Mouse (Mus musculus) kidney, adult 9 months (tissue): Measurements from ENCODE around the gene Elmo3.

Experiments
- DNase-seq: peaks from one replicate; pipeline ENCODE4 v3.0.0; 2022

Gene Elmo3

DNA sequence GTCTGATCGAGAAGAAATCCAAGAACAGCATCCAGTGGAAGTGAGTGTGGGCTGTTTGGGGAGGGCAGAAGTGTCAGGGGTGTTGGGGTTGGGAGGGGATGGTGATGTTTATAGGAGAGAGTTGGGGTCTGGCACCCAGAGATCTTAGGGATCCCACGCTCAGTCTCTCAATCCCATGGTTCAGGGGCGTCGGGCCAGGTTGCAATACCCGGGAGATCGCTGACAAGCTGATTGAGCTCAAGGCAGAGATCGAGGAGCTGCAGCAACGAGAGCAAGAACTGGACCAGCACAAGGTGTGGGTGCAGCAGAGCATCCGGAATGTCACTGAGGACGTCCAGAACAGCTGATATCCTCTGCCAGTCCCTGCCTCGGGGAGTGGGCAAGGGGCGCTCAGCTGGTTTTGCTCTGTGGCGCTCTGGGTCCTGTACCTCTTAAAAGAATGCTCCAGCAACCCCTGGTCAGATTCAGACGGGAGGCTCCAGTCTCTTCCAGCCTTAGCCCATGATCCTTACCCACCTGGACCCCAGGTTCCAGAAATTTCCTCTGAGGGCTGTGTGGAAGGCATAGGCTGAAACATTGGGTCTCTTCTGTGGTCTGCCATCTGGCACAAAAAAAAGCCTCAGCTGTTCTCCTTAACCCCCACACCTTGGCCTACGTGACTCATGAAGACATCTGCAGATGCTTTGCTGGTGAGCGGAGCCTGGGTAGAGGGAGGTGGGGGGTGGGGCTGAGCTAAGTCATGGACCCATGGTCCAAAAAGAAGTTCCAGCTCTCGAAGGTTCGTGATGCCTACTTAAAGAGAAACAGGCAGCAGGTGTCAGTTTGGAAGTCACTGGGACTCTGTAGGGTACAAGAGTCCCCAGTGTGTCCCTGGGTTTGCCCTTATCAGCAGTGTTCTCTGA is 6.8 kb upstream of the Elmo3 start:
- DNase-seq: no peak

DNA sequence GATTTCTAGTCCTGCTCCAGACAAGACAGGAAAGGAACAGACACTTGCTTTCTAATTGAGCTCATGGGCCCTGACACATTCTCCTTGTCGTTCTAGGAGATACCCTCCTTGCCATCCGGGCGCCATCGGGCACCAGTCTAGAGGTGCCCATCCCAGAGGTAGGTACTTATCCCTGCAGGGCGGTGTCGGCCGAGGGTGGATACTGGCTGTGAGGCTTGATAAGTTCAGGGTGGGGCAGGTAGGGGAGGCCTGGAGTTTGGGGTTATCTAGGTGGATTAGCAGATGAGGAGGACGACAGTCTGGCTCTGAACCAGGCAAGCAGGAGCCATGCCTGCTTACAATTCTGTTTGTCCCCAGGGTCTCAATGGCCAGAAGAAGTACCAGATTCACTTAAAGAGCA is 5.4 kb upstream of the Elmo3 start:
- DNase-seq: no peak

DNA sequence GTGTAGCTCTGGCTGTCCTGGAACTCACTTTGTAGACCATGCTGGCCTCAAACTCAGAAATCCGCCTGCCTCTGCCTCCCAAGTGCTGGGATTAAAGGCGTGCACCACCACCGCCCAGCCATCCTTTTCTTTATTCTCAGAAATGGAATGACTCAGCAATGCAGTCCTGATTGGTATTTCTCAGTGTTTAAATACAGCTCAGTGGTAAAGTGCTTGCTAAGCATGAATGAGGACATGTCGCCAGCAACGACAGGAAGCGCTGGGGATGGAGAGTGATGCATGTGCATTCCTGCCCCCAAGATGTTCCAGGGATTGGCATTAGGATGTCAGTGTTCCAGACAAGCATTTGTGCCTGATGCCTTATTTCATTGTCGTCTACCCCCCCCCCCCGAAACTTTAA is 2.0 kb upstream of the Elmo3 start:
- DNase-seq: no peak

DNA sequence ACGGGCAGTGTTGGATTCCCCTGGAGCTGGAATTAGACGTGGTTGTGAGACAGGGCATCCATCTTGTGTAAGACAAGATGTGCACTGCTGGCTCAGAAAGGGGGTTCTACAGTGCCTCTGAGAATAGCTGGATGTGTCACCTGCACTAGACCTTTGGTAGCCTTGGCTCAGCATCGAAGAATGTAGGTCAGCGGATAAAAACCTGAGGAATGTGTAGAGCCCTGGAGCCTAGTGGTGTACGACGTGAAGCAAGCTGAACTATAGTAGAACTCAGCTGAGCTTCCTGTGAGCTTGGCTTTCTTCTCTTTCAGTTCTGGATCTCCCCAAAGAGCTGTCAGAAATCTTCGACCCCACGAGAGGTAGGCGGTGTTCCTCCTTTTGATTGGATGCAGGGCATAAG is 1.5 kb upstream of the Elmo3 start:
- no peak for DNase-seq

DNA sequence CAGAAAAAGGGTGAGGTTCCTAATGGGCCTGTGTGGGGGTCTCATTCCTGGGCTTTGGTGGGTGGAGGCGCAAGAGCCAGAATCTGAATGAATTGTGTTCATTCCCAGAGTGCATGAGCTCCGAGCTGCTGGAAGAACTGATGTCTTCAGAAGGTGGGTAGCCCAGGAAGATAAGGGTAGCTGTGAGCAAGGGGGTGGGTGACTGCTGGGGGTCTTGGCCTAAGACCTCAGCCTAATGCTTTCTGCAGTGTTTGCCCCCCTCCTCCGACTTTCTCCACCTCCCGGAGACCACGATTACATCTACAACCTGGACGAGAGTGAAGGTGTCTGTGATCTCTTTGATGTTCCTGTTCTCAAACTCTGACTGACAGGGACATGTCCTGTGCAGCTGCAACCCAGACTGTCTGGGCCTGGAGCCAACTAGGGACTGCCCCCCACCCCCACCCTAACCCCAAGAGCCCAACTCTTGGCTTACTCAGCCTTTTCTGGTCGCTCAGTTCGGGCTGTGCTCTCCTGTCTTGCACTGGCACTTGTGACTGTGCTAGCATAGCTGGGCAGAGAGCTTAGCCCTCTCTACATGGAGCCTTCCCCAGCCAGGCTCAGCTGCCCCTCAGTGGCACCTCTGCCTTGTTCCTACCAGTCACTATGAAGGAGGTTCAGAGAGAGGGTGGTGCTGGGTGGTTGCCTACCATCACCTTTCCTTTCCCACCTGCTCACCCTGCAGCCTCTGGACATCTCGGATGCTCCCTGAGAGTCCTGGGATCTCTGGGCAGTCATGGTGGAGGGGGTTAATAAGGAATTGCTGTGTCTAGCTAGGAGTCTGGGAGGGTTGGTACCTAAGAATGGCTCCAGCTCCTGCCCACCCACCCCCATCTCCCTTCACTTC is 833 bp upstream of the Elmo3 start:
- DNase-seq: no peak

DNA sequence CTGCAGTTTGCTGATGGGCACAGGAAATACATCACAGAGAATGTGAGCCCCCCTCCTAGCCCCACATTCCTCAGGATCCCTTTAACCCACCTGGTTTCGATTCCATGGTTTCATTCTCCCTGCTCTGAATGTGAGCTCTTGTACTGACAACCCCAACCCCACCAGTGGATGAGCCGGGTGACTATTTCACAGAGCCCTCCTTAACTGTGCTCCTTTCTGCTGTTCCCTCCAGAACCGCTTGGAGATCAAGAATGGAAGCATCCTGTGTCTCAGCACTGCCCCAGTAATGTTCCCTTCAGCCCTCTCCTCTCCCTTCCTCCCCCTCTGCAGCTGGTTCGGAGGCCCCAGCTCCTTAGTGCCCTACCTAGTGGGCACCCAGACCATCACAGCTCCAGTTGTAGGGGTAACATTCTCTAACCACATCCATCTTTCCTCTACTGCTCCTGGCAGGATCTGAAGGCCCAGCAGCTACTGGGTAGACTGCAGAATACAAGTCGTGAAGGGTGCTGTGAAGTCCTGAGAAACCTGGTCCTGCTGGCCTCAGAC is 818 bp downstream of the Elmo3 start:
- no peak for DNase-seq

DNA sequence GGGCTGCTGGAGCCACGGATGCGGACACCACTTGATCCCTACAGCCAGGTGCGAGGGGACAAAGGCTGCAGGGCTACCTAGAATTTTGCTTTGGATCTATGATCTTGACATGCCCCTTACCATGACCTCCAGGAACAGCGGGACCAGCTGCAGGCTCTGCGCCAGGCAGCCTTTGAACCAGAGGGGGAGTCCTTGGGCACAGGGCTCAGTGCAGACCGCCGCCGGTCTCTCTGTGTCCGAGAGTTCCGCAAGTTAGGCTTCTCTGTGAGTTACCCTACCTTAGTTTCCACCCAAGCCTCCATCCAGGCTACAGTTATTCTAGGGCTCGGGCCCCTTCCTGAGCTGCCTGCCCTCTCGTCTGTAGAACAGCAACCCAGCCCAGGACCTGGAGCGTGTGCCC is 2.3 kb downstream of the Elmo3 start:
- DNase-seq: no peak

DNA sequence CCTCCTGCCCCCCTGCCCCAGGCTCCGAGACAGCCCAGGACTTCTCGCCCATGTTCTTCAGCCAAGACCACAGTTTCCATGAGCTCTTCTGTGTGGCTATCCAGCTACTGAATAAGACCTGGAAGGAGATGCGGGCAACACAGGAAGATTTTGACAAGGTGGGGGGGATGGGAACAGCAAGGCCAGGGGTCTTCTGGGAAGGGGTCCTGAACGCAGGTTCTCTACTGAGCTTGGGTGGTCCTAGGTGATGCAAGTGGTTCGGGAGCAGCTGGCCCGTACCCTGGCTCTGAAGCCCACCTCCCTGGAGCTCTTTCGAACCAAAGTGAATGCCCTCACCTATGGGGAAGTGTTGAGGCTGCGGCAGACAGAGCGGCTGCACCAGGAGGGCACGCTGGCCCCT is 3.0 kb downstream of the Elmo3 start:
- no peak for DNase-seq

DNA sequence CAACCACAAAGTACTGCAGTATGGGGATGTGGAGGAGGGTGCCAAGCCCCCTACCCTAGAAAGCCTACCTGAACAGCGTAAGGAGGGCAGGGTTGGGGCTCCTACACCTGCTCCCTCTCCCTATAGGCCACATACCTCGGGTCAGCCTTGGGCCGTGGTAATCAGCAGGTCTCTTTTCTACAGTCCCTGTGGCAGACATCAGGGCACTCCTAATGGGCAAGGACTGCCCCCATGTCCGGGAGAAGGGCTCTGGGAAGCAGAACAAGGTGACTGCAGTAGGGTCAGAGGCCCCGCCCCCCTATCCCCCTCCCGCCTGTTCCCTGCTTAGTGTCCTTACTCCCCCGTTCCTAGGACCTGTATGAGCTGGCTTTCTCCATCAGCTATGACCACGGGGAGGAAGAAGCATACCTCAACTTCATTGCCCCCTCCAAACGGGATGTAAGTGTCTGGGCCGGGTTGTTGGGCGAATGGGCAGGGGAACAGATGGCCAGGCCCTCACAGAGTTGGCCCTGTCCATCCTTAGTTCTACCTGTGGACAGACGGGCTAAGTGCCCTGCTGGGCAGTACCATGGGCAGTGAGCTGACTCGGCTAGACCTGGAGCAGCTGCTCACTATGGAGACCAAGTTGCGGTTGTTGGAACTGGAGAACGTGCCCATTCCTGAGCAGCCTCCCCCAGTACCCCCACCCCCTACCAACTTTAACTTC is 3.9 kb downstream of the Elmo3 start:
- DNase-seq: no peak

DNA sequence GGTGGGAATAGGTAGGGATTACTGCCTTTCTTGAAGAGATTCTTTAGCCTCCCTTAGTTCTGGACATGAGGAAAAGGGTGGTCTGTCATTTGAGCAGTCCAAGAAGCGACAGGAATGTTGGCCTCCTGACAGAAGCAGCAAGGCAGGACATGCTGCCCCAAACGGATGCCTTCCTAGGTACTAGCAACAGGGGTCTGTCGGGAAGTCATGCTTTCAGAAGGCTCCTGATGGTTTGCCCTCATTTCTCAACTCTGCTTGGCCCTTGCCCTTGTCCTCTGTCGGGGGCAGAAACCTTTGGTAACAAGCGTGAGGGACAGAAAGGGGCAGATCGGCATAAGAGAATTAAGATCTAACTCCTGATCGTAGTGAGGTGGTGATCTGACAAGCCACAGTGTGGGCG is 4.7 kb downstream of the Elmo3 start:
- no peak for DNase-seq

DNA sequence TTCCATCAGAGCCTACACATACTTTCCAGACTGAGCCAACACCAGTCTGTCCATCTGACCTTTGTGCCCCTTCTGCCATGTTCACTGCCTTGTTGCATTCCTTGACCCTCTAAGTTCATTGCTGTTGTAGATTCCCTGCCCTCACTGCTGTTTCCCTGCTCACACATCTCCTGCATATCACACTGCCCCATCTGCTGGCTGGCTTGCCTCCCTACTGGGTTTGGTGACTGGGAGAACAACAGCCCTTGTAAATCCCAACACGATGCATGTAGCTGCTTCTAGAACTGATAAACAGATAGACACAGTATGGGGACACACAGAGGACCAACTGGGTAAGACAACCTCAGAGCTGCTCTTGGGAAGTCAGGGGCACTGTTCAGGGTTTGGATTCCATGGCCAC is 6.3 kb downstream of the Elmo3 start:
- DNase-seq: no peak

DNA sequence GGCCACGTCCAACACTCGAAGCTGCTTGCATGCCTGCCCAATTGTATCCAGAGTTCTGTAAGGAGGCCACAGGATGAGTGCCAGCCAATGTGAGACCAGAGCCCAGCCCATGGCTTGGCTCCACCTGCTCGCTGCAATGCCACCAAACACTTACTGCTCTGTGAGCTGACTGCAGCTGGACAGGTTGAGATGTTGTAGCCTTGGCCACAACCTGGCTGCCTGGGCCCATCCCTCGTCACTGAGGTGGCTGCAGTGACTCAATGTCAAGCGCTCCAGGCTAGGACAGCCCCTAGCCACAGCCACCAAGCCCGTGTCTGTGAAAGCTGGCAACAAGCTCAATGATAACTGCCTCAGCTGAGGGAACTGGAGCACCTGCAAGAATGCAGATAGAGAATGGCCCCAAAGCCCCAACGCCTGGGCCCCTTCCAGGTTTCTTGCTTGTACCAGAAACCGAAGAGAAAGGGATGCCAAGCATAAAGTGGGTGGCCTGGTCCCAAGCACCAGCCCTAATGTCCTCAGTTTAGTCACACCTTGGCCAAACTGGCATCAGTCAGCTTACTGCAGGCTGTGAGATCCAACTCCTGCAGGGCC is 7.6 kb downstream of the Elmo3 start:
- DNase-seq: no peak

DNA sequence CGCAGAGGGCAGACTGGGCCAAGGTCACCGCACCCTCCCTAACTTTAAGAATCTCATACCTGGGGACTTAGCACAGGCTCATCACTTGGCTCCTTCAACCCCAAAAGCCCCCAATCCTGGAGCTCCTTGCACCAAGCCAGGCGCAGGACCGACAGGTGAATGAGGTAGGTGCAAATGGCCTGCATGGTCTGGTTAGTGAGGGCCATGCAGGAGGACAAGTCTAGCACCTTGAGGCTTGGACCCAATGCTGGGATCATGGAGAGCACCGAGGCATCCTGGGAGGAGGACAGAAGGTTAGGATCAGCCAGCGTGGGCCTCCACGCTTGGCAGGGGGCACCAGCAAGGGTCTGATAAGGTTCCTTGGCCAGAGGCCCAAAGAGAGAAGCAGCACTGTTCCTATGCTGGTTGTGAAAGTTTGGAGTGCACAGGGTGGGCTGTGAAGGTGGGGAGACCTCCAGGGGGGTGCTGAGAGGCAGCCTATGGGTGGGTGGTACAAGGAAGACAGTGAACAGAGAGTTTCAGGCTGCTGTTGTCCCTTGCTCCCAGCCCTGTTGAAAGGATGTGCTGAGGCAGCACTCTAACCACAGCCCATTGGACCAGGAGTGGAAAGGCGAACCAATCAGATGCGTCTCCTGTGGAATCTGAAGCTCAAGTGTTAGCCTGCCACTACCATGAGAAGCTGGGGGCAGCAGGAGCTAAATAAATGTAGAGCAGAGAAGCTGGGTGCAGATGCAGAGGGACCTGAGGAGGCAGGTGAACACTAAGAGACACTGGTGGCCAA is 8.4 kb downstream of the Elmo3 start:
- no peak for DNase-seq

DNA sequence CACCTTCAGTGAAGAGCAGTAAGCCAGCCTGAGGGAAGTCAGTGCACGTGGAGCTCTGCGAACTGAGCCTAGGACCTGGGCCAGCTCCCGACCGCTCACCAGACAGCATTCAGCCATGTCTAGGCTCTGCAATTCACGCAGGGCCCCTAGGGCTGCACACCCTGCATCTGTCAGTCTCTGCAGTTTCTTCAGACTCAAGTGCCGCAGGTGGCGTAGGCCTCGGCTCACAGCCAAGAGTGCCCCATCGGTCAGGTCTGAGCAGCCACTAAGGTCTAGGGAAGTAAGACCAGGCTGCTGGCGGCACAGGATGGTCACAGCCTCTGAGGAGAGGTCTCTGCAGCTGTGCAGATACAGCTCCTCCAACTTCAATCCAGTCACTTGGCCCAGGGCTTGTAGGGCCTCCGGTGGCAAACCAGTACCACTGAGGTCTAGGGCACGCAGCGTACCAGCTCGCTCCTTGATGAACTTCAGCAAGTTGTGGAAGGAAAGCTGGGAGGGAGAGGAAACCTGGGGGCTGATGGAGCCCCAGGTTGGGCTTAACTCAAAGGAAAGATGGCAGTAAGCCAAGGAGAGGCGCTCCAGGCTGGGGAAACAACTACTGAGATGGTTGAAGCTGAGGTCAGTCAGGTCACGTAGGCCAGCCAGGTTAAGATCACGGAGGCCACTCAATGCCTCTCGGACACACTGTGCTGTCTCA is 9.8 kb downstream of the Elmo3 start:
- DNase-seq: no peak

DNA sequence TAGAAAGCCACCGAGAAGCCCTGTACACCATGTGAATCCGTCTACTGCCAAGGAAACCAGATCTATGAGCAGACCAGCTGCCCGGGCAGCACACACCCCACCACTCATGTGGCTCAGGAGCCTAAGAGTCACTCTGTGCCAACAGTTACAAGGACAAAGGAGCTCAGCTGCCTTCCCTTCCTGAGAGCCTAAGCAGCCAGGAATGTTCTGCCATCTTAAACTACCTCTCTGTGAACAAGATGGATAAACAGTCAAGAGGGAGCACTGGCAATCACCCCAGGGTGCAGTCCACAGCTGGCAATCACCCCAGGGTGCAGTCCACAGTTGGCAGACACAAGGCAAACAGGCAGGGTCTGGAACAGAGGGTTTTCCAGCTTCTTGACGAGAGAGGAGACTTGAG is 12.5 kb downstream of the Elmo3 start:
- DNase-seq: no peak

DNA sequence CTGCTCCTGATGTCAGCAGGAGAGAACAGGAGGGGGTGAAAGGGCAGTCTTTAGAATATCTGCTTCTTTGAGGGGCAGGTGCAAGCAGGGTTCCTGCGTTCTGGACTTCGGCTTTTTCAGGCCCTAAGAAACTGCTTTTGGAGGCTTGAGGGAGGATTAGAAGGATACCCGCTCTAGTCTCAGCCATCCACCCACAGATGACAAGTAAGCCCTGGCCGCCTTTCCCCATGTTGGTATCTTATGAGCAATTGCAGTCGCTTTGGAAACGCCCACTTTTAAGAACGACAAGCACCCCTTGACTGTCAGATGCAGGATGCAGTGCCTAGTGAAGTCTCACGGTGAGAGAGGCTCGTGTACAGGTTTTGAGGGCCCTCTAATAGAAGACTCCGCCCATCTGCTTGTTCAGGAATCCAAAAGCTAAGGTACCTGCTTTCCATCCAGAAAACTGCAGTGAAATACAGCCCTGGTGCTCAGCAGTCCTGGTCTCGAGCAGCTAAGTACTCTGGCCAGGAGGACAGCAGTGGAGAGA is 13.3 kb downstream of the Elmo3 start:
- DNase-seq: no peak

DNA sequence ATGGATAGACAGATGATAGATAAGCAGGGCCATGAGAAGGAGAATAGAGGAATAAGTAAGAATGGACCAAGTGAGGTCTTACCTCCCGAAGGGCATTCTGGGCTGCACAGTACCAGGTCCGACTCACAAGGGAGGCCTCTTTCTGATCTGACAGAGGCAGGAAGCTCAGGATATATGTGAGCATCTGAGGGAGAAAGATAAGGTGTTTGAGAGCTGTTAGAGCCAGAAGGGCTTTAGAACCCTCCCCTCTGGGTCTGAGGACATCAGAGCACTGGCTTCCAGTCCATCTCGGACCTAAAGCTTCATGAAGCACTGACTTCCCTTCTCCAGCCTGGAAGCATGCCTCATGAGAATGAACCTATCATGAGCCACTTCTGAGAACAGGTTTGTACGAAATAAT is 17.8 kb downstream of the Elmo3 start:
- no peak for DNase-seq

DNA sequence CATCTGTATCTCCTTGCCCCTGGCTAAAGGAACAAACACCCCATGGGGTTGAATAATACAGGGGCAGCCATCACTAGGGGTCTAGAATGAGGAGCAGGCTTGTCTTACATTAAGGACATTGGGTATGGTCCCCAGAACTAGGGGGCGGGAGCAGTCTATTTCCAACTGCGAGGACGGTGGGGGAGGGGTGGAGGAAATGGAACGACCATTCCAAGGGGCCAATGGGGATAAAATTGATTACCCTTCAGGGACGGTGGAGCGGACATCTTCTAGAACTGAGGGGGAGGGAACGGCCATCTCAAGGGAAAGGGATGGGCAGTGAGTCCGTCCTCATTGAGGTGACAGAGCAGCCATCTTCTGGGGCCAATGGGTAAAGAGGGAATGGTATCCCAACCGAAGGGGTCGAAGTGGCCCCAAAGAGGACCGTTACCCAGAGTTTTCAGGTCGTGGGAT is 20.3 kb downstream of the Elmo3 start:
- DNase-seq: no peak

DNA sequence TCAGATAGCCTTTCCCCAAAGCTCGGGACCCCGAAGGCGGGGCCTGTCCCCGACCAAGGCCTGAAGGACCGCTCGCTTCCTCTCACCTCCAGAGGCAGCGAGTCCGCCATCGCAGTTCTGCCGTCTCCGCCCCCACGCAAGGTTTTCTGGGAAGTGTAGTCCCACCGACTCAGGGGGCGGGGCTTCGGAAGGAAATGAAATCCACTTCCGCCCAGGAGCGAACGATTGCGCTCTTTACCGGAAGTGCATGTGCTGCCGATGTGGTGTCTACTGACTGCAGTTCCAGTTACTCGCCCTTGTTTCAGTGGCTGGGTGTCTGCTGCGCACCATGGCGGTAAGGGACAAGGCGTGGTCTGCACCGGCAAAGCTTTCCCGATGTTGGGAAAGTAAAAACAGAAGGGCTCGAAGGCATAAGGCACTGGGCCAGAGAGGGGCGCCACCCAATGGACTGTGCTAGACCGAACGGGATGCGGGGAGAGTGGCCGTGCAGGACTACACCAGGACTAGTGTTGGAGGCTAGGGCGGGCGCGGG is 20.8 kb downstream of the Elmo3 start, which contains the start of the genes Lrrc29 and Tmem208:
TSS of gene Lrrc29 (minus strand) at position 138 of the 532 bp plus-strand sequence.
TSS of gene Tmem208 (plus strand) at position 214 of the 532 bp plus-strand sequence.
- peak; percentile 97 for DNase-seq

DNA sequence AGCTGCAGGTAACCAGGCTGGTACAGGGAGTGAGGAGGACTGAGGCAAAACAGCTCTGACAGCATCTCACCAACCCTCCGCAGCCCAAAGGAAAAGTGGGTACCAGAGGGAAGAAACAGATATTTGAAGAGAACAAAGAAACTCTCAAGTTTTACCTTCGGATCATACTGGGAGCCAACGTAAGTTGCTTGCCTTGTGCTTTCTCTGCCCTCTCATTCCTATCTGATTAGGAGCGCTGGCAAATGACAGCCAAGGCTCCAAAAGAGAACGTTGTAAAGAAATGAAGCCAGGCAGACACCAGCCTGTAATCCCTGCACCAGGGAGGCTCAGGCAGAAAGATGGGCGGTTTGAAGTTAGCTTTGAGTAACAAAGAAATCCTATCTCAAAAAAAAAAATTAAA is 21.6 kb downstream of the Elmo3 start:
- DNase-seq: no peak
